Mouse (Mus musculus) kidney, postnatal 0 days (tissue): ENCODE measurements around the gene Stmn3. TPM values are rescaled to one million over a fixed set of nuclear protein-coding genes. Genes with fewer than 3 reads are reported as not detected.

ENCODE experiments used
- ATAC-seq: fragments of 200-750 bp; cut with Nextera tagmentation; replicated peaks from 2 replicates; pipeline ENCODE4 v1.8.0; 2017; ENCODE audit warnings: low read depth, moderate number of reproducible peaks, moderate TSS enrichment, moderate library complexity; ENCODE audit not compliant: low FRiP score
- DNase-seq: peaks from one replicate; pipeline ENCODE4 v3.0.0-alpha.2; 2016; ENCODE audit warnings: low spot score
- H3K27ac ChIP-seq: fragments of 300-500 bp; sonication (generic); 2 replicates; pipeline ENCODE4 v1.5.1; 2014; ENCODE audit warnings: mild to moderate bottlenecking
- H3K27me3 ChIP-seq: fragments of 300-500 bp; sonication (generic); 2 replicates; pipeline ENCODE4 v1.6.1; 2014; ENCODE audit warnings: low read length, mixed read lengths; ENCODE audit not compliant: insufficient read depth
- H3K36me3 ChIP-seq: fragments of 300-500 bp; sonication (generic); 2 replicates; pipeline ENCODE4 v1.6.1; 2014; ENCODE audit warnings: low read length, mixed read lengths; ENCODE audit not compliant: insufficient read depth
- H3K4me1 ChIP-seq: fragments of 300-500 bp; sonication (generic); replicated peaks from 2 replicates; pipeline ENCODE4 v1.6.1; 2014; ENCODE audit warnings: antibody characterized with exemption, low read length, mixed read lengths; ENCODE audit not compliant: insufficient read depth
- H3K4me2 ChIP-seq: fragments of 300-500 bp; sonication (generic); 2 replicates; pipeline ENCODE4 v1.6.1; 2014; ENCODE audit warnings: mild to moderate bottlenecking, low read length, moderate library complexity, mixed read lengths
- H3K4me3 ChIP-seq: fragments of 300-500 bp; sonication (generic); replicated peaks from 2 replicates; pipeline ENCODE4 v1.5.1; 2014; ENCODE audit warnings: low read depth, low read length
- H3K9ac ChIP-seq: fragments of 300-500 bp; sonication (generic); 2 replicates; pipeline ENCODE4 v1.6.1; 2014; ENCODE audit warnings: low read depth, low read length
- H3K9me3 ChIP-seq: fragments of 300-500 bp; sonication (generic); replicated peaks from 2 replicates; pipeline ENCODE4 v1.6.1; 2016; ENCODE audit warnings: low read length, inconsistent platforms, mixed read lengths
- CTCF ChIP-seq: IDR thresholded peaks from 2 replicates; pipeline ENCODE4 v1.5.1; 2016; ENCODE audit warnings: antibody characterized with exemption, low read depth, mild to moderate bottlenecking, moderate library complexity
- WGBS: fragments of 180-500 bp; shearing (Covaris S2); extraction: QIAGEN DNeasy Blood & Tissue Kit; methylation state at CpG from one replicate; pipeline ENCODE4 v1.1.7; 2014; 5-methylcytosine and 5-hydroxymethylcytosine counted together
- polyA plus RNA-seq: library from polyadenylated mRNA; unstranded; fragments of >200 nt; fragmentation: Nextera tagmentation; extraction: Ambion mirVana; gene quantifications from 2 replicates; pipeline ENCODE4 v1.2.1, GENCODE M21; 2015

Stmn3 gene
- polyA plus RNA-seq, 1 experiment from 2014 or later: 0.66 TPM

GRCm38 (mm10) chr2:181276766-181277165, 37.5 kb downstream of the Stmn3 start:
- no peak for ATAC-seq
- Histone ChIP-seq H3K9me3 (no peaks in the 10 kb centered on the region), H3K9ac (no peak overlapping the region), H3K4me1 (no peaks in the 10 kb centered on the region), H3K4me3 (no peak overlapping the region), H3K4me2 (no peak overlapping the region), H3K27ac (no peak overlapping the region), H3K36me3 (peaks cover 28% of the 10 kb centered on the region), H3K27me3 (no peaks in the 10 kb centered on the region)
- WGBS: 56% methylated on average over 1 of the region's 1 CpGs
- TF ChIP-seq CTCF: no peak
- DNase-seq: peak; percentile 12

DNA sequence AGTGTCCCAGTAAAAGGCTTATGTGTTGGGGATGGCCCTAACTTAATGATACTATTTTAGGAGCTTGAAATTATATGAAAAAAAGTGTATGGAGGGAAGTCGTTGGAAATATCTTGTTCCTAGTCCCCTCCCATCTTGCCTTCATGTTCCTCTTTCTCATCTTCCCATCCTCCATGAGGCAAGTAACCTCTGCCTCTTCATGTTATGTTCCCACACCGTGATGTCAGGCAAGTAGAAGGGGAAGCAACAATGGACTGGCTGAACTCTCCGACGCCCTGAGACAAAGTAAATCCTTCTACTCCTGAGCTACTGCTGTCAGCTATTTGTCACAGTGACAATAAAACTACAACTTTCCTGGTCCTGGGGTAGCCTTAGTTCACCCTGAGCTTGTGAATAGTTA, 39.7 kb downstream of the Stmn3 start:
- Histone ChIP-seq H3K27ac (no peak overlapping the region), H3K4me1 (no peaks in the 10 kb centered on the region), H3K9me3 (no peaks in the 10 kb centered on the region), H3K4me2 (no peak overlapping the region), H3K4me3 (no peak overlapping the region), H3K36me3 (peaks cover 37% of the 10 kb centered on the region), H3K27me3 (no peaks in the 10 kb centered on the region), H3K9ac (no peak overlapping the region)
- no peak for TF ChIP-seq CTCF
- 75% methylated on average over 4 of the region's 4 CpGs for WGBS
- ATAC-seq (no peak), DNase-seq (no peak)

DNA sequence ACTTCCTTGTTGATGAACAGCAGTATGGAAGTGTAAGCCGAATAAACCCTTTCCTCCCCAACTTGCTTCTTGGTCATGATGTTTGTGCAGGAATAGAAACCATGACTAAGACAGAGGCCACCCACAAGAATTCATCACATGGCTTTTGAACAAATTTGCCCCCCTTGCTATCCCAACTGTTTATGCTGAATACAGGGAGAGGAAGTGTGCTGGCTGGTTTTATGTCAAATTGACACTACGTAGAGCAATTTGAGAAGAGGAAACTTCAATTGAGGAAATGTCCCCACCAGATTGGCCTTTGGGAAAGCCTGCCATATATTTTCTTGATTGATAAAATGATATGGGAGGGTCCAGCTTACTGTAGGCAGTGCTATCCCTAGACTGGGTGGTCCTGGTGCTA, 40.5 kb downstream of the Stmn3 start:
- no peak overlapping the region for H3K4me3 ChIP-seq
- H3K36me3 ChIP-seq: peaks cover 37% of the 10 kb centered on the region
- H3K27ac ChIP-seq: no peak overlapping the region
- no peak overlapping the region for H3K9ac ChIP-seq
- no peaks in the 10 kb centered on the region for H3K27me3 ChIP-seq
- WGBS: 94% methylated on average over 2 of the region's 2 CpGs
- H3K9me3 ChIP-seq: no peaks in the 10 kb centered on the region
- no peak overlapping the region for H3K4me2 ChIP-seq
- DNase-seq (no peak), ATAC-seq (no peak)
- TF ChIP-seq CTCF: no peak
- no peaks in the 10 kb centered on the region for H3K4me1 ChIP-seq

GRCm38 (mm10) chr2:181272092-181272491, 42.2 kb downstream of the Stmn3 start:
- Histone ChIP-seq H3K4me2 (no peak overlapping the region), H3K36me3 (peaks cover 32% of the 10 kb centered on the region), H3K9ac (no peak overlapping the region), H3K27ac (no peak overlapping the region), H3K9me3 (no peaks in the 10 kb centered on the region), H3K27me3 (no peaks in the 10 kb centered on the region), H3K4me1 (no peaks in the 10 kb centered on the region), H3K4me3 (no peak overlapping the region)
- ATAC-seq (no peak), DNase-seq (no peak)
- TF ChIP-seq CTCF: no peak
- 72% methylated on average over 2 of the region's 2 CpGs for WGBS

- Histone ChIP-seq H3K9me3 (no peaks in the 10 kb centered on the region), H3K4me2 (no peak overlapping the region), H3K9ac (no peak overlapping the region), H3K36me3 (peaks cover 43% of the 10 kb centered on the region), H3K4me3 (no peak overlapping the region), H3K4me1 (no peaks in the 10 kb centered on the region), H3K27ac (no peak overlapping the region), H3K27me3 (no peaks in the 10 kb centered on the region)
- DNase-seq (no peak), ATAC-seq (no peak)
- 91% methylated on average over 2 of the region's 2 CpGs for WGBS
- TF ChIP-seq CTCF: no peak
Observed at GRCm38 (mm10) chr2:181266839-181267238, 47.5 kb downstream of the Stmn3 start.

Other genes starting within 250 kb of the Stmn3 start
- 0.17 TPM in 1 of 2 replicates, not detected in the other for gene Kcnq2, start 179.2 kb downstream of the Stmn3 start, polyA plus RNA-seq
- gene Eef1a2, start 157.5 kb downstream of the Stmn3 start, polyA plus RNA-seq: 0.05 TPM in 1 of 2 replicates, not detected in the other
- 262 and 278 TPM in 2 replicates for gene Ppdpf, start 127.3 kb downstream of the Stmn3 start, polyA plus RNA-seq
- gene Ptk6, start 111.7 kb downstream of the Stmn3 start, polyA plus RNA-seq: not detected in 2 replicates
- 0.14 and 0.26 TPM in 2 replicates for gene Srms, start 101.3 kb downstream of the Stmn3 start, polyA plus RNA-seq
- gene Fndc11, start 94.5 kb downstream of the Stmn3 start, polyA plus RNA-seq: 0.27 and 0.55 TPM in 2 replicates
- gene Helz2, start 72.5 kb downstream of the Stmn3 start, polyA plus RNA-seq: 1.4 and 1.5 TPM in 2 replicates
- 8.1 and 9.8 TPM in 2 replicates for gene Gmeb2, start 26.5 kb downstream of the Stmn3 start, polyA plus RNA-seq
- 16.8 and 24.2 TPM in 2 replicates for gene Rtel1, start 5.2 kb upstream of the Stmn3 start, polyA plus RNA-seq
- 32.2 and 33.1 TPM in 2 replicates for gene Zgpat, start 50.4 kb upstream of the Stmn3 start, polyA plus RNA-seq
- gene Arfrp1, start 50.9 kb upstream of the Stmn3 start, polyA plus RNA-seq: 47.5 and 48.7 TPM in 2 replicates
- 14.7 TPM in 2 replicates for gene Lime1, start 65.6 kb upstream of the Stmn3 start, polyA plus RNA-seq
- 15.6 and 17.8 TPM in 2 replicates for gene Zbtb46, start 144.9 kb upstream of the Stmn3 start, polyA plus RNA-seq
- gene Abhd16b, start 178.7 kb upstream of the Stmn3 start, polyA plus RNA-seq: 0.12 and 0.17 TPM in 2 replicates
- gene Tpd52l2, start 182.6 kb upstream of the Stmn3 start, polyA plus RNA-seq: 140 and 144 TPM in 2 replicates
- gene Dnajc5, start 206.0 kb upstream of the Stmn3 start, polyA plus RNA-seq: 70.5 and 79.5 TPM in 2 replicates